Mouse (Mus musculus) midbrain, embryonic 16.5 days (tissue): ENCODE measurements around the gene Cmya5. TPM values are rescaled to one million over a fixed set of nuclear protein-coding genes. Genes with fewer than 3 reads are reported as not detected.
A peak's percentile ranks its signal among the peaks of the same experiment; 100 is the strongest.
"Not testable (repeated sequence)": the region's sequence is repeated elsewhere in the genome, so short reads cannot be mapped to it uniquely, and the experiment has no call there.

Experiments used
- ATAC-seq: fragments of 200-750 bp; cut with Nextera tagmentation; 2 replicates; pipeline ENCODE4 v1.8.0; 2017; ENCODE audit warnings: moderate TSS enrichment
- H3K27ac ChIP-seq: fragments of 300-500 bp; sonication (generic); 2 replicates; pipeline ENCODE4 v1.5.1; 2014; ENCODE audit warnings: mild to moderate bottlenecking, low read length, mixed read lengths
- H3K27me3 ChIP-seq: fragments of 300-500 bp; sonication (generic); 2 replicates; pipeline ENCODE4 v1.6.1; 2014; ENCODE audit warnings: low read depth, low read length, mixed read lengths; ENCODE audit not compliant: control insufficient read depth, insufficient read depth
- H3K36me3 ChIP-seq: fragments of 300-500 bp; sonication (generic); 2 replicates; pipeline ENCODE4 v1.6.1; 2014; ENCODE audit warnings: mild to moderate bottlenecking, low read length, moderate library complexity, mixed read lengths; ENCODE audit not compliant: control insufficient read depth, insufficient read depth
- H3K4me1 ChIP-seq: fragments of 300-500 bp; sonication (generic); 2 replicates; pipeline ENCODE4 v1.6.1; 2014; ENCODE audit warnings: mild to moderate bottlenecking, low read length, mixed read lengths; ENCODE audit not compliant: control insufficient read depth, insufficient read depth
- H3K4me2 ChIP-seq: fragments of 300-500 bp; sonication (generic); 2 replicates; pipeline ENCODE4 v1.6.1; 2014; ENCODE audit warnings: mild to moderate bottlenecking, low read length, mixed read lengths
- H3K4me3 ChIP-seq: fragments of 300-500 bp; sonication (generic); 2 replicates; pipeline ENCODE4 v1.5.1; 2014; ENCODE audit warnings: low read depth, mild to moderate bottlenecking, low read length, moderate library complexity, mixed read lengths
- H3K9ac ChIP-seq: fragments of 300-500 bp; sonication (generic); 2 replicates; pipeline ENCODE4 v1.6.1; 2014; ENCODE audit warnings: low read depth, low read length, mixed read lengths
- H3K9me3 ChIP-seq: fragments of 300-500 bp; sonication (generic); replicated peaks from 2 replicates; pipeline ENCODE4 v1.6.1; 2014; ENCODE audit warnings: mild to moderate bottlenecking, low read length, mixed read lengths; ENCODE audit not compliant: control insufficient read depth, poor library complexity, severe bottlenecking
- whole genome bisulfite sequencing: fragments of 180-500 bp; shearing (Covaris S2); extraction: QIAGEN DNeasy Blood & Tissue Kit; methylation state at CpG from one replicate; pipeline ENCODE4 v1.1.7; 2014; 5-methylcytosine and 5-hydroxymethylcytosine counted together
- polyA plus RNA-seq: library from polyadenylated mRNA; unstranded; fragments of >200 nt; fragmentation: Nextera tagmentation; extraction: Ambion mirVana; gene quantifications from 2 replicates; pipeline ENCODE4 v1.2.1, GENCODE M21; 2015

Cmya5 gene
- polyA plus RNA-seq, 1 experiment from 2014 or later, result 0.15 TPM

DNA sequence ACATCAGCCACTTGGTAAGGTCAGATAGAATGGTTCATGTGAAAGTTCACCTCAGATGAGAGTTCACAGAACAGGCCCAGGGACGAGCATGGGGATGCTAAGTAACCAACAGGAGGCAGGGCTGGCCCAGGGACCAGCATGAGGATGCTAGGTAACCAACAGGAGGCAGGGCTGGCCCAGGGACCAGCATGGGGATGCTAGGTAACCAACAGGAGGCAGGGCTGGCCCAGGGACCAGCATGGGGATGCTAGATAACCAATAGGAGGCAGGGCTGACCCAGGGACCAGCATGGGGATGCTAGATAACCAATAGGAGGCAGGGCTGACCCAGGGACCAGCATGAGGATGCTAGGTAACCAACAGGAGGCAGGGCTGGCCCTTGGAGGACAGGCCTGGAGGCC, 62.2 kb downstream of the Cmya5 start:
- H3K9ac ChIP-seq, result not testable (repeated sequence)

DNA sequence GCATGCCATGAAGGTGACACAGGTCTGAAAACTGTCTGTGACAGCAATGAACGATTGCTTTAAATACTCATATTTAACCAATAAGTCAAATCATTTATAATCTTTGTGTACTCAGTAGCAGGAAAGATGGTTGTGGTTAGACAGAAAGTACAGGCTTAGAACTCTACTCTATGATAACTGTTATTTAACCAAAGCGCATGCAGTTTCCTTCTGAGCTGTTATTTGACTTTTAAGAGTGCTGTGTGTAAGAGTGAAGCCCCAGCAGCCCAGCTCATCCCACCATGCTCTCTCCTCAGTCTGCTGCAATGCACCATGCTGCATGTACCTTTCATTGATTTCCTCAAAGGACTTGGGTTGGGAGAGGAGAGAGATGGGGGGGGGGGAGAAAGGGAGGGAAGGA, 63.7 kb downstream of the Cmya5 start:
- H3K36me3 ChIP-seq, result no peaks in the 10 kb centered on the region
- H3K9ac ChIP-seq, result no peak overlapping the region
- 89% methylated on average over 2 of the region's 2 CpGs for WGBS
- H3K4me1 ChIP-seq, result no peaks in the 10 kb centered on the region
- H3K9me3 ChIP-seq, result peaks cover 7% of the 10 kb centered on the region; the same call in 1 of the 2 replicates
- no peak overlapping the region for H3K4me3 ChIP-seq
- no peak for ATAC-seq
- no peak overlapping the region for H3K27ac ChIP-seq
- no peaks in the 10 kb centered on the region for H3K27me3 ChIP-seq
- H3K4me2 ChIP-seq, result no peak overlapping the region

More for the DNA sequence above, 62.2 kb downstream of the Cmya5 start:
- not testable (repeated sequence) for H3K4me1 ChIP-seq, H3K27ac ChIP-seq, H3K4me2 ChIP-seq, H3K9me3 ChIP-seq, ATAC-seq, H3K36me3 ChIP-seq, H3K4me3 ChIP-seq, H3K27me3 ChIP-seq
- WGBS, result 74% methylated on average over 1 of the region's 1 CpGs

DNA sequence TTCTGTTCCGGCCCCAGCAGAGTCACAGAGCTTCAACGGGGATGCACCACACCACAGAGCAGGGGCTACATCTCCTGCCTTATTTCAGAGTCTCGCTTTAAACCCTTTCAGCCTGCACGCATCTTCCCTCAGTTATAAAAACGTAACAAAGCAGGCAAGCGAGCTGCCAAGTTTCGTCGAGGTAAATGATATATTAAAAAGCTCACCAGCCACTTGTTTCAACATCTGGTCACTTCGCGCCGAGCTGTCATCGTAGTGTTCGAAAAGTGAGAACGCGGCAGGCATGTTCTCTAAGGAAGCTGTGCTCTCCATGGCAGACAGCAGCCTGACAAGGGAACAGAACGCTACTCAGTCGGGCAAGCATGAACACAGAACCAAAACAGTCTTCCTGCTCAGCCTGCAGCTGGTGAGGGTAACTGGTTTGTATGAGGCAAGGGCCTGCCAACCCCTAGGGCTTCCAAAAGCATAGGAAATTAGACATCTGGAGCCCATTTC, 70.3 kb downstream of the Cmya5 start:
- peaks cover 7% of the 10 kb centered on the region; the same call in 1 of the 2 replicates for H3K9me3 ChIP-seq
- H3K36me3 ChIP-seq, result no peaks in the 10 kb centered on the region
- no peak overlapping the region for H3K4me3 ChIP-seq
- no peak for ATAC-seq
- 60% methylated on average over 17 of the region's 17 CpGs for WGBS
- H3K4me1 ChIP-seq, result peaks cover 19% of the 10 kb centered on the region
- H3K27ac ChIP-seq, result no peak overlapping the region
- peak overlapping the region; percentile 32 for H3K4me2 ChIP-seq
- H3K27me3 ChIP-seq, result no peaks in the 10 kb centered on the region
- H3K9ac ChIP-seq, result no peak overlapping the region

DNA sequence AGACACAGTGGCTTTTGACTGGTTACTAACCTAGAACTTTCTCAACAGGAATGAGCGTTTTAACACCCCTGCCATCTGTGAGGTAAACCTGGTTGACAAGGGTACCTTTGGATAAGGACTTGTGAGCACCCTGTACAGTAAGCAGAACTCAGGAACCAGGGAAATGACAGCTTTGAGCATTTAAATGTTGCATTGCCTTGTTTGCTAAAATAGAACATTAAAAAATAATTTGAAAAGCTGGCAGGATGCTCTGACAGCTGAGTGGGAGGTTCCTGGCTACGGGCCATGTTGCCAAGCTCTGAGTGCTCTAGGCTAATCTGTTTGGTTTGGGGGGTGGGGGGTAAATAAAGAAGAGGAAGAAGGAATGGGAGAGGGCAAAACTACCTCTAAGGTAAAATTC, 70.9 kb downstream of the Cmya5 start:
- Histone ChIP-seq H3K4me3 (no peak overlapping the region), H3K27ac (no peak overlapping the region), H3K9ac (no peak overlapping the region), H3K36me3 (no peaks in the 10 kb centered on the region), H3K4me2 (no peak overlapping the region), H3K4me1 (peaks cover 19% of the 10 kb centered on the region), H3K27me3 (no peaks in the 10 kb centered on the region), H3K9me3 (peaks cover 7% of the 10 kb centered on the region; the same call in 1 of the 2 replicates)
- 37% methylated on average over 2 of the region's 2 CpGs for whole genome bisulfite sequencing
- peak; percentile 37; the same call in 1 of the 2 replicates for ATAC-seq

DNA sequence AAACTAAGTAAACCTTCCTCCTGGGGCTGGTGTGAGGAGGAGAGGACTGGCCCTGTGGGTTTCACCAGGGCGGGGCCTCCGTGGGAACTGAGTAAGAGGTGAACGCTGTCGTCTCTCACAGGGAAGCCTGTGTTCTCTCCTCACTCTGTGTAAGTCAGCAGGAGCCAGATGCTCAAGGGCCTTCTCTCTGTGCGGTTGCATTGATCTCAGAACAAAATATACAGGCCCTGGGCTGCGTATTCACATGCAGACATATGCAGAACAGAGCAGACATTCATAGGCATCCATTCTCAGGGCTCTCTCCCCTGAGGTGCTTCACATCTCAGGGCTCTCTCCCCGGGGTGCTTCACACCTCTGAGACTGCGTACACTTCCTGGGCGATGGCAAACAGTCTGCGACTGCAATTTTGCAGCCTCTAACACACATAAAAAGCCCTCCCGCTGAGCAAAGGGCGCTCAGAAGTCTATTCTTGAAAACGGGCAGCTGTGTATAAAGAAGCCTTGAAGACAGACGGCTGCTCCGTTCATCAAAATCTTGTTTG, 71.6 kb downstream of the Cmya5 start:
- no peak overlapping the region for H3K27ac ChIP-seq
- 8% methylated on average over 15 of the region's 15 CpGs for WGBS
- ATAC-seq, result peak; percentile 86
- H3K4me3 ChIP-seq, result no peak overlapping the region
- peak overlapping the region; percentile 27 for H3K4me2 ChIP-seq
- no peaks in the 10 kb centered on the region for H3K27me3 ChIP-seq
- peaks cover 19% of the 10 kb centered on the region for H3K4me1 ChIP-seq
- no peaks in the 10 kb centered on the region for H3K36me3 ChIP-seq
- peak overlapping the region; percentile 31; the same call in 1 of the 2 replicates for H3K9ac ChIP-seq
- peaks cover 7% of the 10 kb centered on the region; the same call in 1 of the 2 replicates for H3K9me3 ChIP-seq

GRCm38 (mm10) chr13:93070406-93070805, 74.1 kb downstream of the Cmya5 start:
- Histone ChIP-seq H3K4me2 (no peak overlapping the region), H3K27ac (no peak overlapping the region), H3K4me1 (peaks cover 19% of the 10 kb centered on the region), H3K4me3 (no peak overlapping the region), H3K9me3 (no peaks in the 10 kb centered on the region), H3K27me3 (no peaks in the 10 kb centered on the region), H3K36me3 (no peaks in the 10 kb centered on the region), H3K9ac (no peak overlapping the region)
- no peak for ATAC-seq
- 41% methylated on average over 8 of the region's 8 CpGs for WGBS

GRCm38 (mm10) chr13:93069481-93069880, 75.0 kb downstream of the Cmya5 start:
- Histone ChIP-seq H3K9me3 (no peaks in the 10 kb centered on the region), H3K4me1 (peaks cover 19% of the 10 kb centered on the region), H3K27me3 (no peaks in the 10 kb centered on the region), H3K9ac (no peak overlapping the region), H3K4me3 (no peak overlapping the region), H3K27ac (no peak overlapping the region), H3K36me3 (no peaks in the 10 kb centered on the region), H3K4me2 (no peak overlapping the region)
- WGBS, result 51% methylated on average over 4 of the region's 4 CpGs
- ATAC-seq, result no peak

- Histone ChIP-seq H3K27me3 (no peaks in the 10 kb centered on the region), H3K9me3 (no peaks in the 10 kb centered on the region), H3K4me3 (no peak overlapping the region), H3K4me2 (no peak overlapping the region), H3K27ac (no peak overlapping the region), H3K4me1 (peaks cover 10% of the 10 kb centered on the region; the same call in 1 of the 2 replicates), H3K36me3 (no peaks in the 10 kb centered on the region), H3K9ac (no peak overlapping the region)
- WGBS, result 91% methylated on average over 6 of the region's 6 CpGs
- no peak for ATAC-seq
These were observed 76.2 kb downstream of the Cmya5 start for GRCm38 (mm10) chr13:93068353-93068752.

GRCm38 (mm10) chr13:93062860-93063636, 81.5 kb downstream of the Cmya5 start:
- H3K4me2 ChIP-seq, result no peak overlapping the region
- H3K9me3 ChIP-seq, result no peaks in the 10 kb centered on the region
- WGBS, result 68% methylated on average over 13 of the region's 13 CpGs
- H3K4me1 ChIP-seq, result peaks cover 2% of the 10 kb centered on the region; the same call in 1 of the 2 replicates
- H3K4me3 ChIP-seq, result no peak overlapping the region
- ATAC-seq, result 0 out of 2 replicates have a peak, but pooled peaks have one; percentile 21
- no peaks in the 10 kb centered on the region for H3K27me3 ChIP-seq
- H3K27ac ChIP-seq, result no peak overlapping the region
- H3K9ac ChIP-seq, result no peak overlapping the region
- no peaks in the 10 kb centered on the region for H3K36me3 ChIP-seq
